Mouse (Mus musculus): ENCODE measurements at regions not wholly inside any gene's neighbourhood (a gene's known extent, or its start where the extent isn't known, plus 50 kb on each side); places are given as distances from the start of the nearest gene placed in this dataset.

DNA sequence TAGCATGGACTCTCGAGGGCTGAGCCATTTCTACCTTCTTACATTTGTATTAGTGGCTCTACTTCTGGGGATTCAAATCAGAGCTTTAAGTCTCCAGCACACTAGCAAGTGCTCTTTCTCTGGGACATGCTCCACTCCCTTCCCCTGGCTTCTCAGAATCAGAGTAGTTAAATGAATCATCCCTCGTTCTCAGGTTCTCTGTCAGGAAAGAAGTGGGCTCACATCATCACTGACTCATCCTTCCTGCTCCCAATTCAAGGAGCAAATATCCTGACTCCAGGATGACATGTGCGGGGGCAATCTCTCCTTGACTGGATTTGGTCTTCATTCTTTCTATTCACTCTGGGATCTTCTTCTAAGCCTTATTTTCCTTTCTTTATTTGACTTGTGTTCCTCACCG, 266.2 kb upstream of the Slc35b3 start:
- Histone ChIP-seq H3K9ac (replicated peaks; ENCODE audit: low read length) (no peak overlapping the region), H3K4me2 (ENCODE audit: low read depth, low read length) (no peak overlapping the region), H3K4me1 (ENCODE audit: insufficient read depth, low read length) (no peaks in the 10 kb centered on the region), H3K36me3 (ENCODE audit: insufficient read depth, low read length) (no peaks in the 10 kb centered on the region), H3K27me3 (ENCODE audit: insufficient read depth, low read length) (no peaks in the 10 kb centered on the region), H3K4me3 (ENCODE audit: low read length) (no peak overlapping the region), H3K27ac (no peak overlapping the region), H3K9me3 (ENCODE audit: low read length) (no peaks in the 10 kb centered on the region)
- WGBS: 81% methylated on average over 4 of the region's 4 CpGs
- TF ChIP-seq CTCF (IDR thresholded peaks at IDR 0.05; ENCODE audit: low read depth): no peak
- no peak for DNase-seq (ENCODE audit: low spot score)
- no peak for ATAC-seq

DNA sequence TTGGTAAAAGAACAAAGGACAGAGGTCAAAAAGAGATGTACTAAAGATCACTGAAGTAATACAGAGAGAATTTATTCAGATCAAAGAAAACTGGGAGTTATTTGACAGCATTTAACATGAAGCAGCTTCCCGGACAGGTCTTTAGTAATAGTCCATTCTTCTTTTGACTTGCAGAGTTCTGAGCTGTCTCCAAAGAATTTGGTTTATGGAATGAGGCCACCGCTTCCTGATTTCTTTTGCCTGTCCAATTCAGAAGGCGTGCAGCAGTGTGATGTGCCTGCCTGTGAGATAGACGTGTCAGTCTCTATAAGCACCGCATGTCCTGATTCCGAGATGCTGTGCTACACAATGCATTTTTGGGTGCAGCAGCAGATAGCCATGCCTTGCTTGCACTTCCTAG, 265.0 kb upstream of the Slc35b3 start:
- Histone ChIP-seq H3K36me3 (ENCODE audit: insufficient read depth, low read length) (no peaks in the 10 kb centered on the region), H3K9me3 (ENCODE audit: low read length) (no peaks in the 10 kb centered on the region), H3K27ac (no peak overlapping the region), H3K4me1 (ENCODE audit: insufficient read depth, low read length) (no peaks in the 10 kb centered on the region), H3K4me3 (ENCODE audit: low read length) (no peak overlapping the region), H3K27me3 (ENCODE audit: insufficient read depth, low read length) (no peaks in the 10 kb centered on the region), H3K9ac (replicated peaks; ENCODE audit: low read length) (no peak overlapping the region), H3K4me2 (ENCODE audit: low read depth, low read length) (no peak overlapping the region)
- no peak for ATAC-seq
- no peak for DNase-seq (ENCODE audit: low spot score)
- TF ChIP-seq CTCF (IDR thresholded peaks at IDR 0.05; ENCODE audit: low read depth): no peak
- WGBS: 66% methylated on average over 6 of the region's 6 CpGs

DNA sequence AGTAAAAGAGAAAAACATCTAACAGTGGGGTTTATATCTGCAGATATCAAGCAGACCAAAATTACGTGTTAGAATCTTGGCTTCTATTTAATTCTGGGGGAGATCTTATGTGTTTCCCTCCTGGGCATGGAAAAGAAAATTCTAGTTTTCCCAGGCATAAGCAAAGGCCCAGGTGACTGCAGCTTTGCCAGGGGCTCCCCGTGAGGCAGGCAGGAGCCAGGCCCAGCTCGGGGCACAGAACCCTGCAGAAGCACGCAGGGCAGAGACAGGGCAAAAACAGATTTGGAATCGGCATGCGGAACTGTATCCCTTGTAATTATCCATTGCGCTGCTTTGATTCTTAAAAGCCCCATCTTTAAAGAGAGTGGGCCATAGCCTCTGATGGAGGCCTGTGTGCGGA, 250.4 kb upstream of the Slc35b3 start:
- no peak overlapping the region for H3K9ac ChIP-seq (replicated peaks; ENCODE audit: low read length)
- H3K9me3 ChIP-seq (ENCODE audit: low read length): no peaks in the 10 kb centered on the region
- H3K27ac ChIP-seq: no peak overlapping the region
- DNase-seq (ENCODE audit: low spot score) (no peak), ATAC-seq (no peak)
- no peaks in the 10 kb centered on the region for H3K4me1 ChIP-seq (ENCODE audit: insufficient read depth, low read length)
- WGBS: 73% methylated on average over 8 of the region's 8 CpGs
- no peak overlapping the region for H3K4me3 ChIP-seq (ENCODE audit: low read length)
- H3K27me3 ChIP-seq (ENCODE audit: insufficient read depth, low read length): no peaks in the 10 kb centered on the region
- no peak overlapping the region for H3K4me2 ChIP-seq (ENCODE audit: low read depth, low read length)
- no peak for TF ChIP-seq CTCF (IDR thresholded peaks at IDR 0.05; ENCODE audit: low read depth)
- no peaks in the 10 kb centered on the region for H3K36me3 ChIP-seq (ENCODE audit: insufficient read depth, low read length)

DNA sequence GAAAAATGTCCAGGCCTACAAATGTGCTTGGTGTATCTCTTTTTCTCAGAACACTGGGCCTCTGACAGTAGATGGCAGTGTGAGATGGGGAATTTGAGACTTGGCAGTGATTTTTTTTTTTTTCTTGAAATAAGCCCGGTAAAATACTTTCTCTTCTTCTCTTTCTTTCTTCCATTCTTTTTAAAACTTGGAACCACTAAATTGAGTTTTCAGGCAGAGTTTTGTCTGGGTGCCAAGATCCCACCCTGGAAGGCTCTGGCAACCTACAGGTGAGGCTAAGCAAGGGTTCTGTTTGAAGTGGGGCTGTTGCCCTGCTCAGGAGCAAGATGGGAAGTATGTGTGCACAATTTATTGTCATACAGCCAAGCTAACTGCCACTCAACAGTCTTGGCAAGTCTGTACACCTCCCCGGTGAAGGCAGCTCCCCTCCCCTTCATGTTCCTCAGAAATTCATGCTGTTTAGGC, 223.1 kb upstream of the Slc35b3 start:
- H3K9me3 ChIP-seq (ENCODE audit: low read length): no peaks in the 10 kb centered on the region
- peak; percentile 76 for TF ChIP-seq CTCF (IDR thresholded peaks at IDR 0.05; ENCODE audit: low read depth)
- peak; percentile 79 for DNase-seq (ENCODE audit: low spot score)
- H3K4me3 ChIP-seq (ENCODE audit: low read length): no peak overlapping the region
- ATAC-seq: 0 out of 2 replicates have a peak, but pooled peaks have one; percentile 18
- H3K9ac ChIP-seq (replicated peaks; ENCODE audit: low read length): no peak overlapping the region
- WGBS: 12% methylated on average over 2 of the region's 2 CpGs
- peak overlapping the region; percentile 33; the same call in 1 of the 2 replicates for H3K4me2 ChIP-seq (ENCODE audit: low read depth, low read length)
- no peaks in the 10 kb centered on the region for H3K27me3 ChIP-seq (ENCODE audit: insufficient read depth, low read length)
- H3K36me3 ChIP-seq (ENCODE audit: insufficient read depth, low read length): no peaks in the 10 kb centered on the region
- H3K27ac ChIP-seq: no peak overlapping the region
- H3K4me1 ChIP-seq (ENCODE audit: insufficient read depth, low read length): no peaks in the 10 kb centered on the region

DNA sequence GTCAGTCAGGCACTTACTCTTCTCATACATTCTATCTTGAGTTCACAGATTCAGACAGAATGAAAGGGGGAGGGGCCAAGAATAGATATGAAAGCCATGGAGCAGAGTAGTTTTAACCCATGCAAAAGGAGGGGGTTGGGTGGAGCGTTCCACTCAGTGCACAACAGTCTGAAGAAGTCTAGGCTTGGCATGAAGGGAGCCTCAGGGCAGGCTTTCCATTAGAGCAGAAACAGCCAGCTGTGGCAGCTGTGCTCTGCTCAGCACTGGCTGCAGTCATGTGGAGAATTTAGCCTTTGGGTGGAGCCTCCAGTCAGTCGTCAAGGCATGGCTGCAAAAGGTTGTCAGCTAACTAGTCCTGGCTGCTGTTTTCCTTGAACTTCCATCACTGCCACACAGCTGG, 201.3 kb upstream of the Slc35b3 start:
- H3K9me3 ChIP-seq (ENCODE audit: low read length): no peaks in the 10 kb centered on the region

DNA sequence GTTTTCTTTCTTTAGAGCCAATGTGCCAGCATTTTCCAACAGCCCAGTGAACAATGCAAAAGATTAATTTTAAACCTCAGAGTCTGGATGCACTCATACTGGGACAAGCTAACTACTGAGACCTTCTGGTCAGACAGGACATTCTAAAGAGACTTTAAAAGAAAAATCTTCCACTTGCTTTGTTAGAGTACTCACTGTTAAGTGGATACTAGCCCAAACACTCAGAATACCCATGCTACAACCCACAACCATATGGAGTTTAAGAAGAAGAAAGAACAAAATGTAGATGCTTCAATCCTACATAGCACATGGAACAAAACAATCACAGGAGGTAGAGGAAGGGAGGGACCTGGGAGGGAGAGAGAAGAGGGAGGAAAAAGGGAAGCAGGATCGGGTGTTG, 167.3 kb upstream of the Slc35b3 start:
- DNase-seq (ENCODE audit: low spot score) (no peak), ATAC-seq (no peak)
- Histone ChIP-seq H3K4me2 (ENCODE audit: low read depth, low read length) (no peak overlapping the region), H3K27ac (no peak overlapping the region), H3K27me3 (ENCODE audit: insufficient read depth, low read length) (no peaks in the 10 kb centered on the region), H3K4me3 (ENCODE audit: low read length) (no peak overlapping the region), H3K9ac (replicated peaks; ENCODE audit: low read length) (no peak overlapping the region), H3K36me3 (ENCODE audit: insufficient read depth, low read length) (no peaks in the 10 kb centered on the region), H3K9me3 (ENCODE audit: low read length) (no peaks in the 10 kb centered on the region), H3K4me1 (ENCODE audit: insufficient read depth, low read length) (no peaks in the 10 kb centered on the region)
- 72% methylated on average over 1 of the region's 1 CpGs for WGBS
- TF ChIP-seq CTCF (IDR thresholded peaks at IDR 0.05; ENCODE audit: low read depth): no peak

More for the DNA sequence above, 201.3 kb upstream of the Slc35b3 start:
- no peak overlapping the region for H3K4me3 ChIP-seq (ENCODE audit: low read length)
- WGBS: 48% methylated on average over 2 of the region's 2 CpGs
- H3K27me3 ChIP-seq (ENCODE audit: insufficient read depth, low read length): no peaks in the 10 kb centered on the region
- no peak overlapping the region for H3K4me2 ChIP-seq (ENCODE audit: low read depth, low read length)
- TF ChIP-seq CTCF (IDR thresholded peaks at IDR 0.05; ENCODE audit: low read depth): no peak
- no peak overlapping the region for H3K27ac ChIP-seq
- H3K4me1 ChIP-seq (ENCODE audit: insufficient read depth, low read length): no peaks in the 10 kb centered on the region
- ATAC-seq: no peak
- no peak for DNase-seq (ENCODE audit: low spot score)
- H3K36me3 ChIP-seq (ENCODE audit: insufficient read depth, low read length): no peaks in the 10 kb centered on the region
- H3K9ac ChIP-seq (replicated peaks; ENCODE audit: low read length): no peak overlapping the region

DNA sequence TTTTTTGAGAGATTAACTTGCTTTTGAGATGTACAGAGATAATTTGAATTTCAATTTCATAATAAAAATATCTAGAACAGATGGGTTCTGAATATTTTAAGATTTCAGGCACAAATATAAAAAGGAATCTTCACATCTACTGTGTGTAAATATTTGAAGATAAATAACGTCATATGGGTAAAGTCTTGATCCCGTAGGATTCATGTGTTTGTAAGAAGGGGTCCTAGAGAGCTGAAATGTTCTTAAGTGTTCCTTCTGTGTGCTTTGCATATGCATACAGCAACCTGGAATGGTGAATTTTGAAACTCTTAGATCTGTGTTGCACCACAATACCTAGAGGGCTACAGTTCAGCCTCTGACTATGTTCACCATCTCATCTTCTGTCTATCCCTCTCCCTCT, 131.4 kb upstream of the Slc35b3 start:
- DNase-seq (ENCODE audit: low spot score): no peak
- no peaks in the 10 kb centered on the region for H3K27me3 ChIP-seq (ENCODE audit: insufficient read depth, low read length)
- H3K27ac ChIP-seq: no peak overlapping the region
- no peaks in the 10 kb centered on the region for H3K4me1 ChIP-seq (ENCODE audit: insufficient read depth, low read length)
- ATAC-seq: no peak
- no peak overlapping the region for H3K4me2 ChIP-seq (ENCODE audit: low read depth, low read length)
- H3K9me3 ChIP-seq (ENCODE audit: low read length): no peaks in the 10 kb centered on the region
- no peak overlapping the region for H3K9ac ChIP-seq (replicated peaks; ENCODE audit: low read length)
- 94% methylated on average over 2 of the region's 2 CpGs for WGBS
- H3K4me3 ChIP-seq (ENCODE audit: low read length): no peak overlapping the region
- TF ChIP-seq CTCF (IDR thresholded peaks at IDR 0.05; ENCODE audit: low read depth): no peak
- no peaks in the 10 kb centered on the region for H3K36me3 ChIP-seq (ENCODE audit: insufficient read depth, low read length)
